Mouse (Mus musculus) lung, embryonic 15.5 days (tissue): ENCODE measurements at regions not wholly inside any gene's neighbourhood (a gene's known extent, or its start where the extent isn't known, plus 50 kb on each side); places are given as distances from the start of the nearest gene placed in this dataset.

ENCODE experiments used
- ATAC-seq: fragments of 200-750 bp; cut with Nextera tagmentation; 2 replicates; pipeline ENCODE4 v1.8.0; 2017; ENCODE audit warnings: moderate number of reproducible peaks, borderline replicate concordance; ENCODE audit not compliant: low FRiP score, low TSS enrichment; ENCODE audit errors: extremely low read depth
- H3K27ac ChIP-seq: fragments of 300-500 bp; sonication (generic); 2 replicates; pipeline ENCODE4 v1.5.1; 2015; ENCODE audit warnings: moderate library complexity, mild to moderate bottlenecking, inconsistent platforms
- H3K27me3 ChIP-seq: fragments of 300-500 bp; sonication (generic); 2 replicates; pipeline ENCODE4 v1.6.1; 2015; ENCODE audit warnings: inconsistent platforms
- H3K36me3 ChIP-seq: fragments of 300-500 bp; sonication (generic); 2 replicates; pipeline ENCODE4 v1.6.1; 2015; ENCODE audit warnings: inconsistent platforms
- H3K4me1 ChIP-seq: fragments of 300-500 bp; sonication (generic); 2 replicates; pipeline ENCODE4 v1.6.1; 2015; ENCODE audit warnings: inconsistent platforms
- H3K4me2 ChIP-seq: fragments of 300-500 bp; sonication (generic); 2 replicates; pipeline ENCODE4 v1.6.1; 2015; ENCODE audit warnings: inconsistent platforms, mild to moderate bottlenecking, moderate library complexity
- H3K4me3 ChIP-seq: fragments of 300-500 bp; sonication (generic); 2 replicates; pipeline ENCODE4 v1.5.1; 2015; ENCODE audit warnings: mild to moderate bottlenecking, inconsistent platforms
- H3K9ac ChIP-seq: fragments of 300-500 bp; sonication (generic); 2 replicates; pipeline ENCODE4 v1.6.1; 2015; ENCODE audit warnings: inconsistent platforms
- H3K9me3 ChIP-seq: fragments of 300-500 bp; sonication (generic); 2 replicates; pipeline ENCODE4 v1.6.1; 2016; ENCODE audit warnings: inconsistent platforms
- WGBS: fragments of 180-500 bp; shearing (Covaris S2); methylation state at CpG from one replicate; pipeline ENCODE4 v1.1.7; 2015; 5-methylcytosine and 5-hydroxymethylcytosine counted together

- ATAC-seq, result no peak
- Histone ChIP-seq H3K36me3 (no peaks in the 10 kb centered on the region), H3K4me2 (peak overlapping the region; percentile 51), H3K4me1 (no peaks in the 10 kb centered on the region), H3K27ac (no peak overlapping the region), H3K9ac (no peak overlapping the region), H3K9me3 (no peaks in the 10 kb centered on the region), H3K4me3 (peak overlapping the region; percentile 48), H3K27me3 (no peaks in the 10 kb centered on the region)
- WGBS, result 74% methylated on average over 10 of the region's 10 CpGs
Observed at GRCm38 (mm10) chr2:10826134-10826767, 345.7 kb upstream of the Prkcq start.

GRCm38 (mm10) chr2:10839976-10840375 is 331.9 kb upstream of the Prkcq start:
- ATAC-seq, result no peak
- H3K9ac ChIP-seq, result no peak overlapping the region
- no peaks in the 10 kb centered on the region for H3K9me3 ChIP-seq
- WGBS, result 52% methylated on average over 5 of the region's 5 CpGs
- H3K27me3 ChIP-seq, result no peaks in the 10 kb centered on the region
- H3K4me2 ChIP-seq, result no peak overlapping the region
- no peak overlapping the region for H3K4me3 ChIP-seq
- no peaks in the 10 kb centered on the region for H3K36me3 ChIP-seq
- no peak overlapping the region for H3K27ac ChIP-seq
- no peaks in the 10 kb centered on the region for H3K4me1 ChIP-seq

GRCm38 (mm10) chr2:10861654-10862292 is 310.1 kb upstream of the Prkcq start:
- no peak for ATAC-seq
- Histone ChIP-seq H3K4me2 (no peak overlapping the region), H3K27ac (no peak overlapping the region), H3K9ac (no peak overlapping the region), H3K4me3 (no peak overlapping the region), H3K9me3 (no peaks in the 10 kb centered on the region), H3K4me1 (no peaks in the 10 kb centered on the region), H3K27me3 (no peaks in the 10 kb centered on the region), H3K36me3 (no peaks in the 10 kb centered on the region)
- 82% methylated on average over 8 of the region's 8 CpGs for WGBS

- H3K27ac ChIP-seq, result no peak overlapping the region
Observed at GRCm38 (mm10) chr2:10864451-10864850, 307.5 kb upstream of the Prkcq start.

GRCm38 (mm10) chr2:10874303-10874702 is 297.6 kb upstream of the Prkcq start:
- Histone ChIP-seq H3K4me1 (no peaks in the 10 kb centered on the region), H3K9ac (no peak overlapping the region), H3K36me3 (no peaks in the 10 kb centered on the region), H3K4me3 (no peak overlapping the region), H3K27me3 (no peaks in the 10 kb centered on the region), H3K9me3 (no peaks in the 10 kb centered on the region), H3K27ac (no peak overlapping the region), H3K4me2 (no peak overlapping the region)
- ATAC-seq, result no peak
- 75% methylated on average over 4 of the region's 4 CpGs for WGBS

More at GRCm38 (mm10) chr2:10864451-10864850, 307.5 kb upstream of the Prkcq start:
- H3K27me3 ChIP-seq, result no peaks in the 10 kb centered on the region
- H3K4me3 ChIP-seq, result no peak overlapping the region
- H3K9me3 ChIP-seq, result no peaks in the 10 kb centered on the region
- WGBS, result 80% methylated on average over 2 of the region's 2 CpGs
- no peak overlapping the region for H3K9ac ChIP-seq
- no peaks in the 10 kb centered on the region for H3K36me3 ChIP-seq
- H3K4me1 ChIP-seq, result no peaks in the 10 kb centered on the region
- no peak overlapping the region for H3K4me2 ChIP-seq
- no peak for ATAC-seq

- Histone ChIP-seq H3K4me1 (no peaks in the 10 kb centered on the region), H3K4me2 (no peak overlapping the region), H3K27ac (no peak overlapping the region), H3K9me3 (no peaks in the 10 kb centered on the region), H3K9ac (no peak overlapping the region), H3K27me3 (no peaks in the 10 kb centered on the region), H3K4me3 (no peak overlapping the region), H3K36me3 (no peaks in the 10 kb centered on the region)
- 75% methylated on average over 3 of the region's 3 CpGs for WGBS
- no peak for ATAC-seq
Observed at GRCm38 (mm10) chr2:10901926-10902325, 270.0 kb upstream of the Prkcq start.

GRCm38 (mm10) chr2:10919955-10920354 is 252.0 kb upstream of the Prkcq start:
- H3K4me2 ChIP-seq, result no peak overlapping the region
- no peaks in the 10 kb centered on the region for H3K36me3 ChIP-seq
- H3K9me3 ChIP-seq, result no peaks in the 10 kb centered on the region
- H3K4me1 ChIP-seq, result no peaks in the 10 kb centered on the region
- no peak overlapping the region for H3K9ac ChIP-seq
- H3K27ac ChIP-seq, result no peak overlapping the region
- H3K4me3 ChIP-seq, result no peak overlapping the region
- no peaks in the 10 kb centered on the region for H3K27me3 ChIP-seq
- ATAC-seq, result no peak

GRCm38 (mm10) chr2:10920686-10921485 is 251.0 kb upstream of the Prkcq start:
- Histone ChIP-seq H3K27me3 (no peaks in the 10 kb centered on the region), H3K27ac (no peak overlapping the region), H3K4me3 (no peak overlapping the region), H3K9ac (no peak overlapping the region), H3K36me3 (no peaks in the 10 kb centered on the region), H3K4me2 (no peak overlapping the region), H3K9me3 (no peaks in the 10 kb centered on the region), H3K4me1 (no peaks in the 10 kb centered on the region)
- WGBS, result 60% methylated on average over 8 of the region's 8 CpGs
- ATAC-seq, result no peak

- no peak for ATAC-seq
- Histone ChIP-seq H3K36me3 (no peaks in the 10 kb centered on the region), H3K4me3 (no peak overlapping the region), H3K27ac (no peak overlapping the region), H3K4me1 (no peaks in the 10 kb centered on the region), H3K9me3 (no peaks in the 10 kb centered on the region), H3K27me3 (no peaks in the 10 kb centered on the region), H3K4me2 (no peak overlapping the region), H3K9ac (no peak overlapping the region)
- 34% methylated on average over 13 of the region's 13 CpGs for WGBS
Observed at GRCm38 (mm10) chr2:10921486-10922450, 250.1 kb upstream of the Prkcq start.

- no peak for ATAC-seq
- H3K9me3 ChIP-seq, result no peaks in the 10 kb centered on the region
- H3K4me3 ChIP-seq, result no peak overlapping the region
- H3K4me1 ChIP-seq, result no peaks in the 10 kb centered on the region
- H3K4me2 ChIP-seq, result no peak overlapping the region
- no peak overlapping the region for H3K27ac ChIP-seq
- no peaks in the 10 kb centered on the region for H3K27me3 ChIP-seq
- no peaks in the 10 kb centered on the region for H3K36me3 ChIP-seq
- WGBS, result 57% methylated on average over 4 of the region's 4 CpGs
- no peak overlapping the region for H3K9ac ChIP-seq
Observed at GRCm38 (mm10) chr2:10923984-10924383, 247.9 kb upstream of the Prkcq start.

GRCm38 (mm10) chr2:10925361-10925760 is 246.5 kb upstream of the Prkcq start:
- no peak overlapping the region for H3K27ac ChIP-seq
- WGBS, result 58% methylated on average over 7 of the region's 7 CpGs

More at GRCm38 (mm10) chr2:10925361-10925760, 246.5 kb upstream of the Prkcq start:
- H3K9me3 ChIP-seq, result no peaks in the 10 kb centered on the region
- ATAC-seq, result no peak
- no peak overlapping the region for H3K4me2 ChIP-seq
- no peaks in the 10 kb centered on the region for H3K4me1 ChIP-seq
- H3K4me3 ChIP-seq, result no peak overlapping the region
- H3K9ac ChIP-seq, result no peak overlapping the region
- no peaks in the 10 kb centered on the region for H3K36me3 ChIP-seq
- no peaks in the 10 kb centered on the region for H3K27me3 ChIP-seq
